Mouse (Mus musculus): ENCODE data around the gene Ncoa1. TPM values are rescaled to one million over a fixed set of nuclear protein-coding genes. Genes with fewer than 3 reads are reported as not detected.

The Ncoa1 gene
- total RNA-seq, 1 experiment from 2014 or later: 50.9 TPM

DNA sequence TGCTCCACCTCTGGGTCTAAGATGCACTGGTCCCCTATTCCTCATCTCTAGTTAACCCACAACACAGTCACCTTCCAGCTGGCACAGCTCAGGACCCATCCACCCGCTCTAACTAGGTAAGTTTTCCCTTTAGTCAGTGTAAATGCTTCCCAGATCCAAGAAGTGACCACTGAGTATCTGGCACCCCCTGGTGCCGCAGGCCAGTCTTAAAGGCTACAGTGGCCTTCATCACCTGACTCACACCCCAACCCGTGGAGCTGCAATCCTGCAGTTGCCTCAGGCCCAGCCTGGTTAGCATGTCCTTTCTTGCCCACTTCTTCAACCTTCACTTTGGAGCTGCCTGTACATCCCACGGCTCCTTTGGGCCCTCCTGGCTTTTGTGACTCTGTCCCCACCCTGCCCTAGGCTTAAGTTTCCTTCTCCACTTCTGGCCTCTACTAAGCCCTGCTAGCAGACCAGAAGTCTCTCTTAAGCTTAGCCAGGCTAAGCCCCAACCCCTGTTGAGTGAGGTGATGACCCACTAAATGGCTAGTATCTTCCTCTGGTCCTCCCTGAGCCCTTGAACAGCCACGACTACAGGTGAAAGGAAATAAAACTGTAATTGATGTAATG lies 120.0 kb downstream of the Ncoa1 start:
- ATAC-seq (ENCODE audit: extremely low read depth, insufficient number of reproducible peaks, low FRiP score, poor library complexity, severe bottlenecking): no peak

DNA sequence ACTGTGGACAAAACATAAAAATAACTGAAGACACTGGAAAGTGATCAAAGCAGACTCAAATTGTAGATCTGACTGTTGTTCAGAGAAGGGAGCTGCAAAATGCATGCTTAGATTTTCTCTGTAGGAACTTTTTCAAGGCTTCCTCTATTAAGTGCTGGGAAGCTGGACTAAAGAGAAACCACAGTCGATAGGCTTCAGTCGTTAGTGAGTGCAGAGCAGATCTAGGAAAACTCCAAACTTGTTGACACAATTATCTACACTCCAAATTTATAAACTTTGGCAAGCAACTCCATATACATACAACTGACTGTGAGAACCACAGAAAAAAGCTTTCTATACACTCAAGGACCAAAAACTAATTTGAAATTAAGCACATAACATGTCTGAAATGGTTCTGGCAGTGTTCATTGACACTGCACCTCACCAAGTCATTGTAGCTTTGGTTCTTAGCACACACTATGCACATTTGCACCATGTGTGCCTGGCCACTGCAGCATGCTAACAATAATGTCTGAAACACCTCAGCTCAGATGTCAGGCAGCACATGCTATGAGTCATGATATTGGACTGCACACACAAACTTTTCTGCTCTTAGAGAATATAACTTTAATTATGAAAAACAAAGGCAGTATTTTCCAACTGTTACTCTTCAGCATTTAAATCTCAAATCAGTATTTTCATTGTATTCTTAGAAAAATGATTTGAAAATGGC lies 121.8 kb downstream of the Ncoa1 start:
- ATAC-seq (ENCODE audit: extremely low read depth, insufficient number of reproducible peaks, low FRiP score, poor library complexity, severe bottlenecking): no peak

DNA sequence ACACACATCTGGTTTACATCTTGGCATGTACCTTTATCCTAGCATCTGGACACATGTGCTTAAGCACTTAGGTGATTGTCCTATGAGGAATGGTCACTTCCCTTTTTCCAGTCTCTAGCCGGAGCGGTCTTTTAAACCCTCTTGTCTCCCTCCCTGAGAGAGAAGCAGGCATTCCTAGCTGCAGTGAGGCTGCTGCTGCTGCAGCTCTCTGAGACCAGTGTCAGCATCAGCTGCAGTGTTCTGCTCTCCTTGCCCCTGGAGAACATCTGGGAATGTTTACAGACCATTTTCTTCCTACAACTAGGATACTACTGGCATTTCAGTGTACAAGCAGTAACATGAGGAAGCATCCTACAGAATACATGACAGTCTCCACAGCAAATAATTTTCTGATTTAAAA lies 133.8 kb downstream of the Ncoa1 start:
- no peak for ATAC-seq (ENCODE audit: extremely low read depth, insufficient number of reproducible peaks, low FRiP score, poor library complexity, severe bottlenecking)

DNA sequence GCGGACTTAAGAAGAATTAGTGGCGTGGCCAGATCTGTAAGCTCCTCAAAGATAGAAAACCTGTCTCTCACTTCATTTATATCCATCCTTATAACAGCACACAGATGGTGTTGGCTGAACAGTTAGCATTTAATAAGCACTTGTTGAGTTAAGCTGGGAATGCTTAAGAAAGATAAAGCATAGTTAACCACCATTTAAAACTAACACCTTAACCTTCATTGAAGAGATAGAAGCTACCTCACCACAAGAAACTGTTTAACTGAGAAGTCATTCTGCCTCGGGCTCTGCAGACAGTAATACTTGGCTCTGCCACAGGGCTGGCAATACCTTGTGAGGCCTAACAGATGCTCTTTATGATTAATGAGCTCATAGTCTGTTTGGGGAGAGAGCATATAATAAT lies 134.9 kb downstream of the Ncoa1 start:
- ATAC-seq (ENCODE audit: extremely low read depth, insufficient number of reproducible peaks, low FRiP score, poor library complexity, severe bottlenecking): no peak

DNA sequence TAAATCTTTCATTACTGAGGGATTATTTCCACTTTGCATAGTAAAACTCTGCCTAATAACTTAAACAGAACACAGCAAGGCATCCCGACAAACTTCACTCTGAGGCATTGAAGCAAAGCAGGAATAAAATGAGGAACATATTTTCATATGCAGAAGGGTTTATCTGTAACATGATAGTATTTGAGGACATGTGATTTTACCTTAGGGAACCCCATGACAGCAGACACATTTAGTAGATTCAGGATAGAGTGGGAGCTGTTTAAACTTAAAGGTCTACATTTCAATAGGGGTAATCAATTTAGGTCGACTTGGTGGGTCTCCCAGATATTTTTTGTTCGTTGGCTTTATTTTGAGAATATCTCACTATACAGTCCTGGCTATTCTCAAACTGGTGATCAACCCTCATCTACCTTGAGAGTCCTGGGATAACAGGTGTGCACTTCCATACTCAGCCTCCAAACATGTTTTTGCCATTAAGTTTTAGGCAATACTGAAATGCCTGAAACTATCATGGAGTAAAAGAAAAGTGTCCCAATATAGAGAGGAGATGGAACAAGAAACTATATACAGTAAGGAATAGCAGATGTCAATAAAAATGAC lies 136.6 kb downstream of the Ncoa1 start:
- no peak for ATAC-seq (ENCODE audit: extremely low read depth, insufficient number of reproducible peaks, low FRiP score, poor library complexity, severe bottlenecking)

DNA sequence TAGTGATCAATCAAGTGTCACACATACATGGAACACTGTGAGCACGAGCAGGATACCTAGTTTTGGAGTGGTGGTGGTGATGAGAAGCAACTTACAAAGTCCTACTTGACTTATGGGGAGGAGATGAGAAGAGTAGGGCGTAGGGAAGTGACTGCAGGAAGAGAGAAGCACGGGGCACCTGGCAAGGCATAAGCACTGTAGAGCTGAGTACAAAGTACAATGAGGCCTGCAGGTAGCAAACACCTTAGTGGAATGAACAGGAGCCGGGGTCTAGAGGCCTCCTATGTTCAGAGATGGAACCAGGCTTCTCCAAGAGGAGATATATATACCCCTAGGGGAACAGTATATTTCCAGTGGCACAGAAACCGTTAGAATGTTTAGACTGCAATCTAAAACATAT lies 153.4 kb downstream of the Ncoa1 start:
- no peak for ATAC-seq (ENCODE audit: extremely low read depth, insufficient number of reproducible peaks, low FRiP score, poor library complexity, severe bottlenecking)

DNA sequence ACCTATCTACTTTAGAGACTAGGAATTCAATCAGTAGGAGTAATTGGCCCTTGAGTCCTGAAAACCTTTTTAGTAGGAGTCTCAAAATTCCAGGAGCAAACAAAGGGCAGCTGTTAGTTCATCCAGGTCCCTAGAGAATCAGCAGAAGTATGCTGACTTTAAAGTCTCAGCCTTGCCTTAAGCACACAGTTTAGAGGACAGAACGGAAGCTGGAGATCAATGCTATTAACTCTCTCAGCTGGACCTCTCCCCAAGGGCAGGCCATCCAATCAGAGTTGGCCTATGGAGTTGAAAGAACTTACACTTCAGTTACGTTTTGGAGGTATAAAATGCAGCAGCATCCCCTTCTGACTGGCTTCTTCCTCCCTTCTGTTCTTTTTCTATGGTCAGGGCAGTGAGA lies 154.8 kb downstream of the Ncoa1 start:
- ATAC-seq (ENCODE audit: extremely low read depth, insufficient number of reproducible peaks, low FRiP score, poor library complexity, severe bottlenecking): no peak

DNA sequence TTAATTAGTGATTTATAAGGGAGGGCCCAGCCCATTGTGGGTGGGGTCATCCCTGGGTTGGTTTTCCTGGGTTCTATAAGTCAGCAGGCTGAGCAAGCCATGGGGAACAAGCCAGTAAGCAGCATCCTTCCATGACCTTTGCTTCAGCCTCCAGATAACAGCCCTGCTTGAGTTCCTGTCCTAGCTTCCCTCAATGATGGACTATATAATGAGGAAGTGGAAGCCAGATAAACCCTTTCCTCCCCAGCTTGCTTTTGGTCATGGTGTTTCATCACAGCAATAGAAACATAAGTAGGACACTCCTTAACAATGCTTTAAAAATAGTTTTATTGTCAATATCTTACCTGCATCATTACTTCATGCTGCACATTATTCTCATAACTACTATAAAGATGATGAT lies 163.2 kb downstream of the Ncoa1 start:
- ATAC-seq (ENCODE audit: extremely low read depth, insufficient number of reproducible peaks, low FRiP score, poor library complexity, severe bottlenecking): no peak

DNA sequence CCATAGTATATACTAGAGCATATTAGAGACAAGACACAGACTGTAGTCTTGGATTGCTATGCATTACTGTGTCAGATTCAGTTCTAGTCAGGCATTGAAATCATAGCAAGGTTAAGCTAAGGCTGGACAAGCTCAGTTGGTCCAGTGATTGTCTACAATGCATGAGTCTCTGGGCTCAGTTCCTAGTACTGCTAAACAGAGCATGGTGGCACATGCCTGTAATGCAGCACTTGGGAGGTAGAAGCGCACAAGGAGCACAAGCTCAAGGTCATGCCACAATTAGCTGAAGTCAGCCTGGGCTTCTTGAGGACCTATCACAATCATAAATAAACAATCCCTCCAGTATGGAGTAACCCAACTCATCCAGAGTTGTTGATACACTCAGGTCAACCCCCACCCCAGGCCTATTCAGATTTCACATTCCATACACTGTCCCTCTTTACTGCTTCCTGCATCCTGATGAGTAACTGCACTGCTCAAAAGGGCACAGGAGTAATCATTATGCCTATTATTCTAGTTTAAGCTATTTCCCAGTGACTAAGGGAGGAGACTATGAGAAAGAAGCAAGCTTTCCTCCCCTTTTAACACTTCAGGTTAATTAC lies 170.2 kb downstream of the Ncoa1 start:
- no peak for ATAC-seq (ENCODE audit: extremely low read depth, insufficient number of reproducible peaks, low FRiP score, poor library complexity, severe bottlenecking)

DNA sequence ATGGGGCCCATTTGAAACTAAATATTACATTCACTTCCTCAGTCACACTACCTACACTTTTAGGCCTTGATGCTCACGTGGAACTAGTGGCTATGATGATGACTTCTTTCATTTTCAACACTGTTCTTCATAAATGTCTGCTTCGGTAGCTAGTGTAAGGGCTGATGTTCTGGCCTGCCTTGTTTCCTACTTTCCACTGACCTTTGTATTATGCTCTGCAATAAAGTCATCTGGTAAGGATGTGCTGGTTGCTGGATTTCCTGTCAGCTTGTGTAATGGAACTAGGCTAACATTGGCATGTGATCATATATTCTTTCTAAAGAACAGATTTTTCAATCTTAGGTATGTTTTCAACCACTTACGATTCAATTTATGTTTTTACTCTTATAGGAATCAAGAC lies 177.7 kb downstream of the Ncoa1 start:
- no peak for ATAC-seq (ENCODE audit: extremely low read depth, insufficient number of reproducible peaks, low FRiP score, poor library complexity, severe bottlenecking)

DNA sequence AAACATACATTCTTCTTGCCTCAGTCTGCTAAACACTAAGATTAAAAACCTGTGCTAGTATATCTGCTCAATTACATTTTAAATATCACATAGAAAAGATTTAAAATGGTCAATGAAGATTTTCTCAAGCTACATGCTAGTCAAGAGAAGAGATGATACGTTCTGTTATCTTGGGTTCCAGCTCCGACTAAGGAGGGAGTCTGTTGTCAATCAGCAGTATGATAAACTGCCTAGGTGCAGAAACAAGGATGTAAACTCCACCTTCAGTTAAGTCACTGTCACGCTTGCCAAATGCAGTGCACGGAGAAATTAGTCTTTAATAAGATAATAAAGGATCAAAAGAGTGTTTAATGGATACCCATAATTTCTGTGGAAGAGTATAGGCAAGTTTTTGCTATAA lies 178.4 kb downstream of the Ncoa1 start:
- ATAC-seq (ENCODE audit: extremely low read depth, insufficient number of reproducible peaks, low FRiP score, poor library complexity, severe bottlenecking): no peak

DNA sequence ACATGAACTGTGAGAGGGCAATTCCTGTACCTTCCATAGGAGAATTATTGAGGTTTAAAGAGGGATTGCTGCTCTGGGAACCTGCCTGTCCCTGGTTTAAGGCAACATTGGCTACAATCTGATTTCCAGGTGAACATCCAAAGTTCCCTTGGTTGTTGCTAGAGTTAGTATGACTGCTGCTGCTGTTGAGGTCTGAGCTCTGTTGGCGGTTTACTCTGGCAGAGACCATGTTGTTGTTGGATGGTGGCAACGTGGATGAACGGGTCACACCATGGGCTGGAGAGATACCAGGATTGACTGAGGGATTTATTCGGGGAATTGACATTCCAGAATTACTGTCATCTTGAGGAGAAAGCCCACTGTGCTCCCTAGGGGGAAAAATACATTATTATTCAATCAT lies 181.1 kb downstream of the Ncoa1 start:
- ATAC-seq (ENCODE audit: extremely low read depth, insufficient number of reproducible peaks, low FRiP score, poor library complexity, severe bottlenecking): no peak

DNA sequence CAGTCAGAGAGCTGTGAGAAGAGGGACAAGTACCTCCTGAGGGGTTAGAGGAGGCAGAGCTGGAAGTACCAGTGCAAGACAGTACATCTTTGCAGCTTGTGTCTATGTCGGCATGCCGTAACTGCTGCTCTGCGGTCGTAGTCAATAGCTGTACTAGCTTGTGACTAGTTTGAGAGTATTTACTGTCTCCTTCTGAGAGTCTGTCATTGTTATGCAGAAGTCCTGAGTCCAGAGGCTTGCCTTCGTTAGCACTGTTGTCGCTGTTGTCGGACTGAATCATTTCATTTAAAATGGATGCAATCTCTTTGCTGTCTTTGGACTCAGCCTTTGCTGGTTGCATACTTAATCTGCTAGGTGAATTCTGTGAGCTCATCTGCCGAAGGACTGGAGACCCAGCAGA lies 181.7 kb downstream of the Ncoa1 start:
- ATAC-seq (ENCODE audit: extremely low read depth, insufficient number of reproducible peaks, low FRiP score, poor library complexity, severe bottlenecking): no peak

DNA sequence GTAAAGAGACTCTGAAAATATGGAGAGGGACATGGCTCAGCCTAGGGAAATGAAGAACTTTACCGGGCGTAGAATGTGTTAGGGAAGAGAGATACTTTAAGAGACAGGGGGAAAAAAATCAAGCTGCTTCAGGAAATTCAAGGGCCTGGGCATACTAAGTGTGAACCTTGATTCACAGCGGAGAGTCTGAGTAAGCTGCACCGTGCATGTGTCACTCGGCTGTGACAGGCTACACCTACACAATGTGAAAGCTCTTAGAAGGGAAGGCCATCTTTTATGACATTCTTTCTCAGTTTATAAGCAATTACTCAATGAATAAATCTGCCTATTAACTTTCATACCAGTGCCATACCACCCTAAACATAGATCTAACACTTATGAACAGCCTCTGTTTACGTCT lies 183.2 kb downstream of the Ncoa1 start:
- no peak for ATAC-seq (ENCODE audit: extremely low read depth, insufficient number of reproducible peaks, low FRiP score, poor library complexity, severe bottlenecking)

DNA sequence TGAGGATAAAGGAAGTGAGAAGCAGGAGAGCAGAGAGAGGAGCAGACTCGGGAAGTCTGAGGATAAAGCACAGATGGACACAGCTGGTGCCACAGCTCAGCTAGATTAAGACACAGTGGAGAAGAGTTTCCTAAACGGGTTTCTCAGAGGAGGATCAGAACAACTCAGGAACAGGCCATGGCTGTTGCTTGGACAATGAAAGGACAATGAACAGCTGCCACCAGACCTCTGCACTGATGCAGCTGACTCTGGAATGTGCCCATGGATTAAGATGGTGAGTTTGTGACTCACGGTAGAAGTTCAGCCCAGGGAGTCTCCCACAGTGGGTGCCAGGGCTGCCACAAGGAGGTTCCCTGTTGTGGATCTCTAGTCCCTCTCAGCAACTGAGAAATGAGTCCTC lies 191.8 kb downstream of the Ncoa1 start:
- no peak for ATAC-seq (ENCODE audit: extremely low read depth, insufficient number of reproducible peaks, low FRiP score, poor library complexity, severe bottlenecking)

DNA sequence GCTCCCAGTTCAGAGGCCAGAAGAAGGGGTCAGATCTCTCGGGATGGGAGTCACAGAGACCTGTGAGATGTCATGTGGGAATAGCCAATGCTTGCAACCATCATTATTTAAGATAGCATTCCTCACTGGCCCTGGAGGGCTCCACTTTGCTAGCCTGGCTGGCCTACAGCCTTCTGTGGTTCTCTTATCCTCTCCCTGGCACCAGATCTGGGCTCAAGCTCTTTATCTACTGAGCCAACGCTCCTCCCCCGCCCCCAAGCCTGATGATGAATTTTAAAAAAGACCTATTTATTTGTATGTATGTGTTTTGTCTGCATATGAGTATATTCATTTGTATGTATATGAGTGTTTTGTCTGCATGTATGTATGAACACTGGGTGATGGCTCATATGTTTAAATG lies 197.1 kb downstream of the Ncoa1 start:
- ATAC-seq (ENCODE audit: extremely low read depth, insufficient number of reproducible peaks, low FRiP score, poor library complexity, severe bottlenecking): no peak

DNA sequence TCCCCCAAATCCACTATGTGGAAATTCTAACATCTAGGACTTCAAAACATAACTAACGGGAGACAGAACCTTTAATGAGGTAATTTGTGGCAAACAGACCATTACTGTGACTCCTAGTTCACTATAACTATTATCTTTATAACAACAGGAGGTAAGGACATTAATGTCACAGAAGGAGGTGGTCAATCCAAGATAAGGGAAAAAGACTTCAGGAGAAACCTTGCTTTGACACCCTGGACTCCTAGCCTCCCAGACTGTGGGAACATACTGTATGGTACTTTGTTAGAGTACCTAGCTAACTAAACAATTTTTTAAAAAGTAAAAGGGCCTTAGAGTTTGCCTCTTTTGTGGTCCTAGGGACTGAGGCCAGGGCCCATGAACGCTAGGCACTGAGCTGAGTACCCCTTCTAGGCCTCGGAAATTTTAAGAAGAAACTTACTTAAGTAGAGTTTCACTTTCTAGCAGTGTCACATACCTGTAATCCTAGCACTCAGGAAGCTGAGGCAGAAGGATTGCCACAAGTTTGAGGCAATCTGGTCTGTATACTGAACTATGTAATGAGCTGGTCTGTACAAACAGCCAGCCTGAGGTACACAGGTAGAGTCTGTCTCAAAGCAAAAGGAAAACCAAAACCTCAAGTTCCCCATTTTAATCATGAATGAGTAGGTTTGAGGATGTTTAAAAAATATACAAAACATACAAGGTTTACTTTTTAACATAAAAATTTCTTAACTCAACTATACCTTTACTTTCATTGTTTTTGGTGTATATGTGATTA lies 197.8 kb downstream of the Ncoa1 start:
- ATAC-seq (ENCODE audit: extremely low read depth, insufficient number of reproducible peaks, low FRiP score, poor library complexity, severe bottlenecking): peak; percentile 76

DNA sequence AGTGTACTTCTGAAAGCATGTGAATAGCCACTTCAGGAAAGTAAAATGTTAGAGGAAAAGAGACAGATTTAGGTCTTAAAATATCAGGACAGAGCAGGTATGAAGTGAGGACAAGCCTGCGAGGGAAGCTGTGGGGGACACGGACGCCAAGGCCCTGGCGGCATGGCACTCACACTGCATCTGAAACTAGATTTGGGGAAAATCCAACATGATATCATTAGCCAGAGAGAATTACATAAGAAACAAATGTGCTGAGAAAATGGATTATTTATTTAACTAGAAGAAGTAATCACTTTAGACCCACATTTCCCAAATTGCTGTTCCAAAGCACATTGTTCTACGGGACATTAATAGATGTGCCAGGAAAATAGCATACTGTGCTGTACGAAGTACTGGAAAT lies 205.9 kb downstream of the Ncoa1 start:
- ATAC-seq (ENCODE audit: extremely low read depth, insufficient number of reproducible peaks, low FRiP score, poor library complexity, severe bottlenecking): no peak

DNA sequence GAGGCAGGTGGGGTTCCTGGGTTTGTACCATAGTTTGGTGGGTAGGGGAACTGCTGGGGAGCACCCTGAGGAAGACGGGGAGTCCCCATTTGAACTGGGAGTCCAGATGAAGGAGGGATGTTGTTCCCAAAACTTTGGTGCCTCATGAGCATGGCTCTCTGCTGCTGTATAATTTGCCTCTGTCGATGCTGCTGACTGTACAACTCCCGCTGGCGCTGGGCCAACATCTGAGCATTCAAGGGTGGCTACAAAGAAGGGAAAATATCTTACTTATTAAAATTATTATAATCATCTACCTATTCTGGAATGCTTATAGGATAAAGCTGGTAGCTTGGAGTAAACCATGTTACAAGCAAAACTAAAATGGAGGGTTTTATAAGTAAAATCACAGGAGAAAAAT lies 209.2 kb downstream of the Ncoa1 start:
- ATAC-seq (ENCODE audit: extremely low read depth, insufficient number of reproducible peaks, low FRiP score, poor library complexity, severe bottlenecking): no peak
